Mouse (Mus musculus) 3134 (cell line): Measurements from ENCODE around the gene Rims1.

Source experiments
- DNase-seq: peaks from one replicate; pipeline ENCODE4 v3.0.0-alpha.2; 2011; ENCODE audit warnings: low spot score; ENCODE audit not compliant: insufficient read length; ENCODE audit errors: extremely low read depth

Rims1 gene

GRCm38 (mm10) chr1:22410173-22410572 lies 395.6 kb downstream of the Rims1 start:
- no peak for DNase-seq

- DNase-seq: no peak
Measured at GRCm38 (mm10) chr1:22386361-22386760, 419.4 kb downstream of the Rims1 start.

- no peak for DNase-seq
Measured at GRCm38 (mm10) chr1:22377652-22378051, 428.1 kb downstream of the Rims1 start.

- DNase-seq: no peak
Measured at GRCm38 (mm10) chr1:22377062-22377461, 428.7 kb downstream of the Rims1 start.

GRCm38 (mm10) chr1:22356209-22356608 lies 449.6 kb downstream of the Rims1 start:
- DNase-seq: no peak

GRCm38 (mm10) chr1:22353687-22354086 lies 452.1 kb downstream of the Rims1 start:
- DNase-seq: no peak

GRCm38 (mm10) chr1:22338914-22339313 lies 466.9 kb downstream of the Rims1 start:
- DNase-seq: no peak

- DNase-seq: no peak
Measured at GRCm38 (mm10) chr1:22320941-22321676, 484.7 kb downstream of the Rims1 start.

- DNase-seq: no peak
Measured at GRCm38 (mm10) chr1:22315537-22315936, 490.3 kb downstream of the Rims1 start.

- DNase-seq: no peak
Measured at GRCm38 (mm10) chr1:22311471-22311870, 494.3 kb downstream of the Rims1 start.

GRCm38 (mm10) chr1:22306519-22306918 lies 499.3 kb downstream of the Rims1 start:
- no peak for DNase-seq

- no peak for DNase-seq
Measured at GRCm38 (mm10) chr1:22305932-22306331, 499.9 kb downstream of the Rims1 start.

GRCm38 (mm10) chr1:22293953-22294352 lies 511.8 kb downstream of the Rims1 start:
- DNase-seq: no peak

- no peak for DNase-seq
Measured at GRCm38 (mm10) chr1:22293310-22293709, 512.5 kb downstream of the Rims1 start.

- no peak for DNase-seq
Measured at GRCm38 (mm10) chr1:22286807-22287206, 519.0 kb downstream of the Rims1 start.

- DNase-seq: no peak
Measured at GRCm38 (mm10) chr1:22279954-22280353, 525.8 kb downstream of the Rims1 start.

GRCm38 (mm10) chr1:22274081-22274480 lies 531.7 kb downstream of the Rims1 start:
- DNase-seq: no peak

GRCm38 (mm10) chr1:22270131-22270530 lies 535.7 kb downstream of the Rims1 start:
- DNase-seq: no peak

- DNase-seq: no peak
Measured at GRCm38 (mm10) chr1:22268581-22269359, 537.0 kb downstream of the Rims1 start.

- no peak for DNase-seq
Measured at GRCm38 (mm10) chr1:22266491-22266890, 539.3 kb downstream of the Rims1 start.

- DNase-seq: no peak
Measured at GRCm38 (mm10) chr1:22265528-22265927, 540.3 kb downstream of the Rims1 start.
